In the genomic region with DNA sequence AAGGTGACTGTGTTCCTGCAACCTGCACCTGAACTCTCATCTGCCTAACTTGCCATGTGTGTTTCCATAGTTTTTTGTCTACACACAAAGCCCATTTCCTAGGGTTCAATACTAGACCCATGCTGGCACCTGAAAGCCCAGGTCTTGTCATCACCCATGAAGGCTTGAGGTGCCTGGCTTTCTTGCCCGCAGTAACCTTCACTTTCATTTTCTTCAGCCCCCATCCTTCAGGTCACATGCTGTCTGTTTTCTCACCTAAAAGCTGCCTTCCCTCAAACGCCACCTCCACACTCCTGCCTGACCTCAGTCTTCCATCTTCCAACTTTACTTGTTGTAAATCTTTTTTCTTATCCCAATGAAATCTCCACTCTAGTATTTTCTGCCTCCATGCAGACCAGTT, we compare ENCODE assay signal across 25 mouse cellular contexts.
DNase-seq lines count a peak whose midpoint lies in the region; ATAC-seq lines count a peak whose summit lies in the region.
"Had no signal": no experiment of that assay in that cellular context is flagged by ENCODE, and none has a peak within 500 bp of the region (broad histone marks: within the 10 kb centered on the region; RNA-seq: fewer than 3 reads in every experiment).

No protein-coding gene starts in this region.

- H3K27ac ChIP-seq in forebrain, embryonic 16.5 days (ENCODE audit: low read length): no peak overlapping the region
- H3K27ac ChIP-seq: embryonic facial prominence, embryonic 10.5 days; embryonic facial prominence, embryonic 15.5 days; forebrain, embryonic 12.5 days; hindbrain, embryonic 14.5 days; limb, embryonic 13.5 days; lung, embryonic 15.5 days; midbrain, embryonic 13.5 days had no signal

- intact Hi-C loops in left cerebral cortex, postnatal 36 days (cut with DNase I): no loop called here

- H3K4me3 ChIP-seq in forebrain, embryonic 16.5 days (replicated peaks; ENCODE audit: low read length): no peak overlapping the region
- H3K4me3 ChIP-seq: embryonic facial prominence, embryonic 10.5 days; embryonic facial prominence, embryonic 15.5 days; forebrain, embryonic 12.5 days; limb, embryonic 13.5 days; lung, embryonic 15.5 days; midbrain, embryonic 13.5 days had no signal

- no peaks in the 10 kb centered on the region for H3K36me3 ChIP-seq in forebrain, embryonic 16.5 days (ENCODE audit: control insufficient read depth, insufficient read depth)
- H3K36me3 ChIP-seq: embryonic facial prominence, embryonic 10.5 days; embryonic facial prominence, embryonic 15.5 days; forebrain, embryonic 12.5 days; limb, embryonic 13.5 days; lung, embryonic 15.5 days; midbrain, embryonic 13.5 days had no signal

- peak; percentile 95 for ATAC-seq in CD4-positive, CD25-positive, alpha-beta regulatory T cell, adult 4 months
- peak; percentile 37; the same call in 1 of the 2 replicates for ATAC-seq in granulocyte monocyte progenitor cell, adult 5-6 weeks (replicated peaks; ENCODE audit: poor library complexity, severe bottlenecking)
- ATAC-seq in megakaryocyte progenitor cell, adult 5-6 weeks (replicated peaks; ENCODE audit: poor library complexity): peak; percentile 46
- ATAC-seq in forebrain, embryonic 16.5 days: no peak
- ATAC-seq: midbrain, embryonic 13.5 days had no signal

- H3K9me3 ChIP-seq in forebrain, embryonic 16.5 days (ENCODE audit: control insufficient read depth, low read length): no peaks in the 10 kb centered on the region
- H3K9me3 ChIP-seq: embryonic facial prominence, embryonic 10.5 days; embryonic facial prominence, embryonic 15.5 days; forebrain, embryonic 12.5 days; limb, embryonic 13.5 days; lung, embryonic 15.5 days; midbrain, embryonic 13.5 days had no signal

- H3K4me2 ChIP-seq in forebrain, embryonic 16.5 days (ENCODE audit: low read length): no peak overlapping the region
- H3K4me2 ChIP-seq: embryonic facial prominence, embryonic 15.5 days; forebrain, embryonic 12.5 days; heart, embryonic 11.5 days; hindbrain, embryonic 14.5 days; limb, embryonic 13.5 days; liver, embryonic 11.5 days; lung, embryonic 15.5 days; midbrain, embryonic 13.5 days had no signal

- no peaks in the 10 kb centered on the region for H3K4me1 ChIP-seq in forebrain, embryonic 16.5 days (replicated peaks; ENCODE audit: control insufficient read depth, insufficient read depth, low read length)
- H3K4me1 ChIP-seq: embryonic facial prominence, embryonic 10.5 days; embryonic facial prominence, embryonic 15.5 days; forebrain, embryonic 12.5 days; limb, embryonic 13.5 days; lung, embryonic 15.5 days; midbrain, embryonic 13.5 days had no signal

- no peaks in the 10 kb centered on the region for H3K27me3 ChIP-seq in forebrain, embryonic 16.5 days (replicated peaks; ENCODE audit: control insufficient read depth, insufficient read depth, low read length)
- H3K27me3 ChIP-seq: embryonic facial prominence, embryonic 15.5 days; forebrain, embryonic 12.5 days; limb, embryonic 13.5 days; lung, embryonic 15.5 days; midbrain, embryonic 13.5 days had no signal

- no peak overlapping the region for H3K9ac ChIP-seq in forebrain, embryonic 16.5 days (replicated peaks; ENCODE audit: low read depth, low read length)
- H3K9ac ChIP-seq: embryonic facial prominence, embryonic 15.5 days; forebrain, embryonic 12.5 days; hindbrain, embryonic 14.5 days; limb, embryonic 13.5 days; lung, embryonic 15.5 days; midbrain, embryonic 13.5 days had no signal

- no peak for DNase-seq in left cerebral cortex, postnatal 36 days (ENCODE audit: low spot score in 2 of 2)
- no peak for DNase-seq in kidney, postnatal 36 days
- DNase-seq in gastrocnemius, postnatal 10 days: no peak
- DNase-seq: adrenal gland, postnatal 10 days; cerebellum, adult 8-10 months; cerebellum, postnatal 25 days; gastrocnemius, postnatal 14 days; heart, adult 11 months; heart, postnatal 4 days; kidney, adult 18-20 months; lung, postnatal 36 days; spleen, adult 18-20 months had no signal

- 98% methylated on average over 2 of the region's 2 CpGs for WGBS in forebrain, embryonic 16.5 days
